Mouse (Mus musculus) heart, embryonic 14.5 days (tissue): ENCODE measurements around the gene Fitm1. TPM values are rescaled to one million over a fixed set of nuclear protein-coding genes. Genes with fewer than 3 reads are reported as not detected.

Source experiments
- ATAC-seq: fragments of 200-750 bp; cut with Nextera tagmentation; 2 replicates; pipeline ENCODE4 v1.8.0; 2017; ENCODE audit warnings: low read depth, moderate TSS enrichment; ENCODE audit not compliant: insufficient number of reproducible peaks, insufficient read depth, low FRiP score
- H3K27ac ChIP-seq, 2 experiments: fragments of 200-500 bp in 1 of 2; fragments of 300-500 bp in 1 of 2; sonication (generic) in 1 of 2; replicated peaks in 1 of 2; 2 replicates each; pipeline ENCODE4 v1.5.1; 2012 to 2014; ENCODE audit warnings: low read depth in 2 of 2, low read length in 2 of 2, control low read depth in 1 of 2, mild to moderate bottlenecking in 1 of 2, mixed read lengths in 1 of 2; ENCODE audit not compliant: control insufficient read depth in 1 of 2, insufficient read depth in 1 of 2
- H3K27me3 ChIP-seq: fragments of 300-500 bp; sonication (generic); 2 replicates; pipeline ENCODE4 v1.6.1; 2014; ENCODE audit warnings: mild to moderate bottlenecking, low read length, control low read depth; ENCODE audit not compliant: control insufficient read depth, insufficient read depth
- H3K36me3 ChIP-seq: fragments of 300-500 bp; sonication (generic); 2 replicates; pipeline ENCODE4 v1.6.1; 2014; ENCODE audit warnings: mild to moderate bottlenecking, control low read depth, low read length, mixed read lengths; ENCODE audit not compliant: control insufficient read depth, insufficient read depth
- H3K4me1 ChIP-seq, 2 experiments: fragments of 200-500 bp in 1 of 2; fragments of 300-500 bp in 1 of 2; sonication (generic) in 1 of 2; 2 replicates each; pipeline ENCODE4 v1.6.1; 2012 to 2014; ENCODE audit warnings: low read length in 2 of 2, control low read depth in 1 of 2, mixed read lengths in 1 of 2; ENCODE audit not compliant: control insufficient read depth in 2 of 2, insufficient read depth in 2 of 2
- H3K4me2 ChIP-seq: fragments of 300-500 bp; sonication (generic); 2 replicates; pipeline ENCODE4 v1.6.1; 2014; ENCODE audit warnings: mild to moderate bottlenecking, low read length
- H3K4me3 ChIP-seq, 2 experiments: fragments of 200-500 bp in 1 of 2; fragments of 300-500 bp in 1 of 2; sonication (generic) in 1 of 2; 2 replicates each; pipeline ENCODE4 v1.5.1; 2012 to 2014; ENCODE audit warnings: low read length in 2 of 2, mild to moderate bottlenecking in 2 of 2, control low read depth in 1 of 2, low read depth in 1 of 2, moderate library complexity in 1 of 2; ENCODE audit not compliant: control insufficient read depth in 1 of 2, insufficient read depth in 1 of 2
- H3K9ac ChIP-seq: fragments of 300-500 bp; sonication (generic); 2 replicates; pipeline ENCODE4 v1.6.1; 2014; ENCODE audit warnings: mild to moderate bottlenecking, low read length
- H3K9me3 ChIP-seq: fragments of 300-500 bp; sonication (generic); 2 replicates; pipeline ENCODE4 v1.6.1; 2016; ENCODE audit warnings: low read length, control low read depth; ENCODE audit not compliant: control insufficient read depth
- WGBS: fragments of 180-500 bp; shearing (Covaris S2); extraction: QIAGEN DNeasy Blood & Tissue Kit; methylation state at CpG from one replicate; pipeline ENCODE4 v1.1.7; 2014; 5-methylcytosine and 5-hydroxymethylcytosine counted together
- polyA plus RNA-seq: library from polyadenylated mRNA; unstranded; fragments of >200 nt; fragmentation: Nextera tagmentation; extraction: Ambion mirVana; gene quantifications from 2 replicates; pipeline ENCODE4 v1.2.1, GENCODE M21; 2014

The Fitm1 gene
- polyA plus RNA-seq, 1 experiment from 2014 or later = 102 TPM

GRCm38 (mm10) chr14:55603271-55603632 lies 27.8 kb downstream of the Fitm1 start, which contains the start of gene Irf9:
Gene Irf9 (plus strand): TSS chr14:55603571.
- peak within 1 kb of the TSS; percentile 75 for H3K9ac ChIP-seq
- H3K27me3 ChIP-seq = no peaks in the 10 kb centered on the region
- H3K9me3 ChIP-seq = no peaks in the 10 kb centered on the region
- peak within 1 kb of the TSS; percentile 48 to 60 for H3K4me3 ChIP-seq
- peak within 1 kb of the TSS; percentile 78 to 80 for H3K27ac ChIP-seq
- H3K4me2 ChIP-seq = peak within 1 kb of the TSS; percentile 78
- peaks cover 7 to 8% of the 10 kb centered on the region in 2 experiments; a peak in 3 of 4 replicates for H3K4me1 ChIP-seq
- H3K36me3 ChIP-seq = peaks cover 84% of the 10 kb centered on the region
- WGBS = 87% methylated on average over 7 of the region's 7 CpGs
- ATAC-seq = no peak

GRCm38 (mm10) chr14:55603633-55604576 lies 28.5 kb downstream of the Fitm1 start:
- Histone ChIP-seq H3K36me3 (peaks cover 84% of the 10 kb centered on the region), H3K9ac (peak overlapping the region; percentile 75), H3K4me2 (peak overlapping the region; percentile 78), H3K9me3 (no peaks in the 10 kb centered on the region), H3K27ac (peak overlapping the region; percentile 78 to 80), H3K4me3 (peak overlapping the region; percentile 48 to 60), H3K4me1 (peaks cover 7 to 8% of the 10 kb centered on the region in 2 experiments; a peak in 3 of 4 replicates), H3K27me3 (no peaks in the 10 kb centered on the region)
- 14% methylated on average over 19 of the region's 19 CpGs for WGBS
- peak; percentile 81 for ATAC-seq

- Histone ChIP-seq H3K4me1 (peaks cover 7 to 8% of the 10 kb centered on the region in 2 experiments; a peak in 3 of 4 replicates), H3K4me2 (peak overlapping the region; percentile 78), H3K27ac (no peak overlapping the region), H3K9me3 (no peaks in the 10 kb centered on the region), H3K27me3 (no peaks in the 10 kb centered on the region), H3K4me3 (peak overlapping the region in 1 of 2 experiments; percentile 48; a peak in 1 of 4 replicates), H3K9ac (no peak overlapping the region), H3K36me3 (peaks cover 84% of the 10 kb centered on the region)
- WGBS = 91% methylated on average over 11 of the region's 11 CpGs
- no peak for ATAC-seq
Measured at GRCm38 (mm10) chr14:55604823-55605222, 29.4 kb downstream of the Fitm1 start.

- Histone ChIP-seq H3K36me3 (peaks cover 78% of the 10 kb centered on the region), H3K4me2 (no peak overlapping the region), H3K27me3 (no peaks in the 10 kb centered on the region), H3K27ac (no peak overlapping the region), H3K9me3 (no peaks in the 10 kb centered on the region), H3K4me3 (no peak overlapping the region), H3K9ac (no peak overlapping the region), H3K4me1 (peaks cover 7 to 8% of the 10 kb centered on the region in 2 experiments; a peak in 3 of 4 replicates)
- WGBS = 80% methylated on average over 16 of the region's 16 CpGs
- no peak for ATAC-seq
Measured at GRCm38 (mm10) chr14:55605743-55606459, 30.5 kb downstream of the Fitm1 start.

- Histone ChIP-seq H3K27me3 (no peaks in the 10 kb centered on the region), H3K27ac (no peak overlapping the region), H3K4me1 (peaks cover 7 to 11% of the 10 kb centered on the region in 2 experiments; a peak in 3 of 4 replicates), H3K9me3 (no peaks in the 10 kb centered on the region), H3K36me3 (peaks cover 54% of the 10 kb centered on the region), H3K4me2 (no peak overlapping the region), H3K4me3 (no peak overlapping the region), H3K9ac (no peak overlapping the region)
- no peak for ATAC-seq
- 95% methylated on average over 6 of the region's 6 CpGs for WGBS
Measured at GRCm38 (mm10) chr14:55608339-55608738, 32.9 kb downstream of the Fitm1 start.

GRCm38 (mm10) chr14:55613346-55613745 lies 37.9 kb downstream of the Fitm1 start:
- H3K4me2 ChIP-seq = no peak overlapping the region
- 18% methylated on average over 6 of the region's 6 CpGs for WGBS
- H3K9me3 ChIP-seq = no peaks in the 10 kb centered on the region
- peaks cover 19% of the 10 kb centered on the region for H3K36me3 ChIP-seq
- no peak for ATAC-seq
- H3K9ac ChIP-seq = no peak overlapping the region
- peaks cover 3 to 12% of the 10 kb centered on the region in 2 experiments; a peak in 3 of 4 replicates for H3K4me1 ChIP-seq
- no peak overlapping the region for H3K4me3 ChIP-seq
- H3K27ac ChIP-seq = 0 out of 4 replicates have a peak overlapping the region, but pooled peaks of 1 of the 2 experiments have one; percentile 19
- H3K27me3 ChIP-seq = no peaks in the 10 kb centered on the region

- H3K27ac ChIP-seq = no peak overlapping the region
- no peak overlapping the region for H3K4me2 ChIP-seq
- ATAC-seq = no peak
- H3K27me3 ChIP-seq = no peaks in the 10 kb centered on the region
- H3K36me3 ChIP-seq = peaks cover 6% of the 10 kb centered on the region
- 58% methylated on average over 7 of the region's 7 CpGs for WGBS
- no peak overlapping the region for H3K9ac ChIP-seq
- peaks cover 5 to 18% of the 10 kb centered on the region in 2 experiments; a peak in 3 of 4 replicates for H3K4me1 ChIP-seq
- H3K9me3 ChIP-seq = no peaks in the 10 kb centered on the region
- H3K4me3 ChIP-seq = no peak overlapping the region
Measured at GRCm38 (mm10) chr14:55614565-55615178, 39.3 kb downstream of the Fitm1 start.
